Mouse (Mus musculus): ENCODE measurements around the gene Tnfrsf22.
"Not testable (repeated sequence)": the region's sequence is repeated elsewhere in the genome, so short reads cannot be mapped to it uniquely, and the experiment has no call there.

The Tnfrsf22 gene

DNA sequence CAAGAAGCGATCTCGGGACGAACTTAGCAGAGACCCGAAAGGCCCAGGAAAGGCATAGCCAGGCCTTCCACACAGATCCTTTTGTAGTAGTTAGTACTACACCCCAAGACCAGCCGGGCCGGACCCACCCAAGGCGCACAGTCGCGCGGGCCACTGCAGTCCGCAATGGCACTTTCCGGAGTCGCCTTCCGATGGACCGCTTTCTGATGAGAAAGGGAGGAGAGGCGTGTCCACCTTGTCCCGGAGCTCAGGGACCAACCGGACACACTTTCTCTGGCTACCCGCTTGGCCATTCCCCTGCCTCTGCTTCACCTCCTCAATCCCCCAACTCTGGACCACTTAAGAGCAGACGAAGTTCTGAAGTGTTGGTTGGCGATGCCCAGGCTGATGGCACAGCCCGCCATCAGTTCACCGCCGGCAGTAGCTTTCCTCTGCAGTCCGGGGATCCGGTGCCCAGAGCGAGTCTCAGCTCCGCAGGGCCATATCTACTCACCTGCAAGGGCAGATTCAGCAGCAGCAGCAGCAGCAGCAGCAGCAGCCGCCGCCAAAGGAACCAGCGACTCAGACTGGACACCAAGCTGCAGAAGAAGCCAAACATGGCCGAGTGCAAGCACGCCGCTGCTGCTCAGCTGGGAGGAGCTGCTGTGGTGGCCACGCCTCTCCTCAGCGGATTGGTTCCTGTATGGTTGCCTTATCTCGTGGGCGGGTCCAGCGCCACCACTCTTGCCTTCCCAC lies at the start of gene Tnfrsf22:
TSS of gene Tnfrsf22 (minus strand) at position 628 of the 735 bp plus-strand sequence.
- peak; percentile 92 for DNase-seq (ENCODE audit: low read depth, low spot score)

DNA sequence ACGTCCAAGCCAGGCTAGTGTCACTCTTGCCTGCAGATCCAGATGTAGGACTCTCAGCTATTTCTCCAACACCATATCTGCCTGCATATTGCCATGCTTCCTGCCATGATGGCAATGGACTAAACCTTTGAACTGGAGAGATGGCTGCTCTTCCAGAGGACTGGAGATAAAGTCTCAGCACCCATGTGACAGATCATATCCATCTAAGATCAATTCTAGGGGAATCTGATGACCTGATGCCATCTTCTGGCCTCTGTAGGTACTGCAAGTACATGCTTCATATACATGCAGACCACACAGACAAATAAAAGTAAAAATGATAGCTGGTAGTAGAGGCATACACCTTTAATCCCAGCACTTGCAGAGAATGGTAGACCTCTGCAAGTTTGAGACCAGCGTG lies 46.7 kb upstream of the Tnfrsf22 start:
- peak; percentile 68 for DNase-seq (ENCODE audit: low read depth, low spot score)

DNA sequence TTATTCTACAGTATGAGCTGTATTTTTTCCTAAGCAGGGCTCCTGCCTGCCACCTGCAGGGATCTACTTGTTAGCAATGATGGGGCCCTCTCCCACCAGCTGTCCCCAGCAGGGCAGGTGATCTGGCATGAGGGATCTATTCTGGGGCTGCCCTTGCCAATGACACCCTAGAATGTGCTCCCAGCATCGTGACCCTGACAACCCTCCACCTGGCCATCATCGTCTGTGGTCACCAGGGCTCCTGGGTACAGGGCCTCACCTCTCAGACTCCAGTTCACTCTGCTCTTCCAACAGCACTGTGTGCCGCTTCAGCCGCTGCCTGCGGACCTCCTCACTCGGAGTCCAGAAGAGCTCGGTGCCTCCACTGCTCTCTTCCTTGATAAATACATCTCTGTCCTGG lies 45.1 kb upstream of the Tnfrsf22 start:
- DNase-seq (ENCODE audit: low read depth, low spot score), result no peak

DNA sequence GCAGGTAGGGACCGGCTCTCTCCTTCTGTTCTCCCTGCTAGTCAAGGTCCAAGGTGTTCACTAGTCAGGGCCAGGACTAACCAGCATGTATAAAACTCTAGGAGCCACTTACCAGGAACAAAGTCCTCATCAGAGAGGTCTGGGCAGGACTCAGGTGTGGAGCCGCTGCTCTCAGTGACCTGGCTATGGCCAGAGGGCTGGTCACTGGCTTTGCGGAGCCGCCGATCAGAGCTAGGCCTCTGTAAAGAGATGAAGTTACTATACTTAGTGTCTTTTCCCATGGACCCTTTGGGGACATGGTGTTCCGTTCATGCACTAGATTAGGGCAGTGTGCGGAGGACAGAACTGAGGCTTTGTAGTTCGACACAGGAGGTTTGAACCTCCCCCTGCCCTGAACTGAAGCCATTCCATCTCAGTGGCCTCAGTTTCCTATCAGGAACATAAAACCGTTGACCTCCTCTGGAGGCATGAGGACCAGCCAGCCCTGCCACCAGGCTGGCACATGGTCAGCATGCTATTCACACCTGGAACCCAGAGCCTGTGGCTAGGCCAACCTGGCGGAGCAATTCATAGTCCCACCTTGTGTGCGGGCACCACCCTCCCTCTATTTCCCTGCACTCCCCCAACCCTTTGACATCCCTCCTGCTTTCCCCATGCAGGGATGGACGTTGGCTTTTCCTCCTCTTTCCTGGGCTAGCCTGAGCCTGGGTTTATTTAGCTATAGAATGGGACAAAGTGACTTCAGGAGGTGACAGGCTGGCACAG lies 43.5 kb upstream of the Tnfrsf22 start:
- DNase-seq (ENCODE audit: low read depth, low spot score), result no peak

DNA sequence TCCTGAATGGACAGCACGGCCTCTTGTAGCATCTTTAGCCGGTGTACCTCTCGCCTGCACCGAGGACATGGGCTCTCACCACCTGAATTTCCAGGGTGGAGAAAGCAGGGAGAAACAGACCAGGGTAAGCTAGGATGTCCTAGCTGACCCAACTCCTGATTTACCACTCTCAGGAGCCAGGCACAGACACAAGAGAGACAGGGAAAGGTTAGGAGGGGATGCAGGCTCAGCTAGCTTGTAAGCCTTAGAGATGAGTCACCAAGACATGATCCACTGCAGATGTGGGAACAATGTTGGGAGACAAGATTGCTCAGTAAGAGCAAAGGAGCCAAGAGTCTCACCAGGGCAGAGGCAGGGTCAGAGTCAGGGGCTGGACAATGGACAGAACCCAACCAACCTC lies 42.4 kb upstream of the Tnfrsf22 start:
- DNase-seq (ENCODE audit: low read depth, low spot score), result peak; percentile 67

DNA sequence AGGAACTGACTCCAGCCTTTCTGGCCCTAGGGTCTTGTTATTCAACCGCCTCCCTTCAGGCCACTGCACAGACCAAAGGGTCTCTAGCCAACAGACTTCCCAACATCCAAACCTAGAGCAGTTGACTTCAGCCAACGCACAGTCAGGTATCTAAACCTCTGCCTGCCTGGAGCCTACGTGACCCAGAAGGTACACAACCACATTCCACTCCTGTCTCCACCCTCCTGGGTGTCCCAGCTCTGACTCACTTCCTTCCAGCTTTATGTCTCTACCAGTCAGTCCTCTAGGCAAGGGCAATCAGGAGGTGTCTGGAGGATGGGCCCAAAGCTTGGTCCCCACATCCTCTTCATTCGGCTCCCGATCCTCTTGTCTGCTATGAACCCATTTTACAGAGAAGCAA lies 41.7 kb upstream of the Tnfrsf22 start:
- DNase-seq (ENCODE audit: low read depth, low spot score), result peak; percentile 52

DNA sequence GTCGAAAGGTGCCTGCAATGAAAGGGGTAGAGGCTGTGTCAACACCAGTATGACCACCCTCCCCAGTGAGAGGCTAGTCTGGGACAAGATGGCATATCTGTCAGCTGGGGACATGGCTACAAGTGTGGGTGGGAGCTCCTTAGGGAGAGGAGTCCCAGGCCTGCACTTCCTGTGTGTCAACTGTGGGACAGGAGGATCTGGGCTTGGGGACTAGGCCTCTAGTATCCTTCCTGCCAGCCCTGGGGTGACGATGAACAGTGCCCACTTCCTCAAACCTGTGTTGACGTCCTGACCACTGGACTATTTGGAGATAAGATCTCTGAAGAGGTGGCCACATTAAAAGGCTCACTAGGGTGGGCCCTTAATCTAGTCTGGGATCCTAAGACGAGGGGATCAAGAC lies 40.5 kb upstream of the Tnfrsf22 start:
- no peak for DNase-seq (ENCODE audit: low read depth, low spot score)

DNA sequence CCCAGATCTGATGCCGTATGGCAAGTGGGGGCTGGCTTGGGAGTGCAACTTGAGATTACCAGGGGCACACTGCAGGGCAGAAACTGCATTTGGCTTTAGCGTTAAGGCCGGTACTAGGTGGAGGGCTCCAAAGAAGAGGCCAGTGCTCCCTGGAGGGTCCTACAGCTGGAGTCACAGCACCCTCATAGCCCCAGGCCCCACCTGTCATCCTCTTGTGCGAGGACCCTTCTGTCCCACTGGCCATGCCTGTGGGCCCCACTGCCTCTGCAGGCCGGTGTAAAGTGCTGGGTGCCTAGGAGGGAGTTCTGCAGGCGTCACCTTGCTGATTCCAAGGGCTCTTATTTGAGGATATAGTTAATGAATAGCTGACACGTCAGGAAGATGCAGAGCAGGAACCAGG lies 40.0 kb upstream of the Tnfrsf22 start:
- no peak for DNase-seq (ENCODE audit: low read depth, low spot score)

DNA sequence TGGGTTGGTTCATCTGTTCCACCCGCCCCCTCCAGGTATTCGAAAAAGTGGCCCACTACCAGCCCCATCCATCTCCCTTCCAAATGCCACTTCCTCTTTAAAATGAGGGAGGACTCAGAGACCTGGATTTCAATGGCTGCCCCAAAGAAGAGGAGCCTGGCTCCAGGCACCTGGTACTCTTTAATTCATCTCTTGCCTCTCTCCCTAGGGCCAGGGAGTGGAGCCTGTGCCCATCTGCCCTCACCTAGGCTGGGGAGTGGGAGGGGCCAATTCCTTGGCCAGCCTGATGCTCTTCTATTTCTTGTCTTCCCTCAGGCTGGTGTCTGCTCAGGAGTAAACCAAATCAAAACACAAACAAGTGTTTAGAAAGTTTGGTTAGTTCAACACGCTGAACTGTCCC lies 37.2 kb upstream of the Tnfrsf22 start:
- DNase-seq (ENCODE audit: low read depth, low spot score), result not testable (repeated sequence)

DNA sequence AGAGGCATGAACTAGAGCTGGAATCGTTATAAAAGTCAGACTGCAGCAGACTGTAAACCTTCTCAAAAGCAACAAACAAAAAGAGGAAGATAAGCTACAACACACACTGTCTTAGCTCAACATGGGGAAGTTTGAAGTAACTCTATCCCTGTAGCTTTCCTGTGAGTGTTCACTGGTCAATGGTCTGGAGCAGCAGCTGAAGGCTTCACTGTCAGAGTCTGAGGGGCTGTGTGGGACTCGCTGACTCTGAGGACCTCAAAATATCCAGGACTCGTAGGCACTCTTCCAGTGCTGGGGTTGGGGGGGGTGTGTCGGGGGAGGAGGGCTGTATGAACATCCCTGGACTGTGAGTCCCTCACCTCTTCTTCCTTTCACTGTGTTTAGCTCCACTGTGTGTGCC lies 36.7 kb upstream of the Tnfrsf22 start:
- DNase-seq (ENCODE audit: low read depth, low spot score), result not testable (repeated sequence)

DNA sequence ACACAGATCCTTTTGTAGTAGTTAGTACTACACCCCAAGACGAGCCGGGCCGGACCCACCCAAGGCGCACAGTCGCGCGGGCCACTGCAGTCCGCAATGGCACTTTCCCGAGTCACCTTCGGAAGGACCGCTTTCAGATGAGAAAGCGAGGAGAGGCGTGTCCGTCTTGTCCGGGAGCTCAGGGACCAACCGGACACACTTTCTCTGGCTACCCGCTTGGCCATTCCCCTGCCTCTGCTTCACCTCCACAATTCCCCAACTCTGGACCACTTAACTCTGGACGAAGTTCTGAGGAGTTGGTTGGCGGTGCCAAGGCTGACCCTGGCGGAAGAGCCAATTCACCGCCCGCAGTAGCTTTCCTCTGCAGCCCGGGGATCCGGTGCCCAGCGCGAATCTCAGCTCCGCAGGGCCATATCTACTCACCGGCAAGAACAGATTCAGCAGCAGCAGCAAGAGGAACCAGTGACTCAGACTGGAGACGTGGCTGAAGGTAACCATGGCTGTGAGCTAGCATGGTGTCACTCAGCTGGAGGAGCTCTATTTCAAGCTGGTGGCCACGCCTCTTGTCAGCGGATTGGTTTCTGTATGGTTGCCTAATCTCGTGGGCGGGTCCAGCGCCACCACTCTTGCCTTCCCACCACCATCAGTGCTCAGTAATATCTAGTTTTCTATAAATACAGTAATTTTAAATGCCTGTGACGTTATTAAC lies 36.1 kb upstream of the Tnfrsf22 start, which contains the start of gene Tnfrsf23:
TSS of gene Tnfrsf23 (minus strand) at position 514 of the 709 bp plus-strand sequence.
- DNase-seq (ENCODE audit: low read depth, low spot score), result peak; percentile 98

DNA sequence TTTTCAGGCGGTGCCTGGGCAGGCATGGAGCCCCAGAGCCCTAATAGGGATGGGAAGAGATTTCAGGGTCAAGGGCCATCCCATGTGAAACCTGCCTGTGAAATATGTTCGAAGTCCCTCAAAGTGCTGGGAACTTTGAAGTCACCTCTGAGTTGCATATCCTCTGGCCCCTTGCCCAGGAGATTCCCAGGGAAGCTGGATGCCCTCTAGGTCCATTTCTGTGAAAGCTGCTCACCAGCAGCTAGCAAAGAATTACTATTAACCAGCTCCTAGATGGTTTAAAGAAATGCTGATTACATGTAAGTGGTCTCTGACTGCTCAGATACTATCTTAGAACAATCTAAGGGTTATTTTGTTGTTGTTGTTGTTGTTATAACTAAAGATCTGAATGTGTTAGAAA lies 35.1 kb upstream of the Tnfrsf22 start:
- not testable (repeated sequence) for DNase-seq (ENCODE audit: low read depth, low spot score)

DNA sequence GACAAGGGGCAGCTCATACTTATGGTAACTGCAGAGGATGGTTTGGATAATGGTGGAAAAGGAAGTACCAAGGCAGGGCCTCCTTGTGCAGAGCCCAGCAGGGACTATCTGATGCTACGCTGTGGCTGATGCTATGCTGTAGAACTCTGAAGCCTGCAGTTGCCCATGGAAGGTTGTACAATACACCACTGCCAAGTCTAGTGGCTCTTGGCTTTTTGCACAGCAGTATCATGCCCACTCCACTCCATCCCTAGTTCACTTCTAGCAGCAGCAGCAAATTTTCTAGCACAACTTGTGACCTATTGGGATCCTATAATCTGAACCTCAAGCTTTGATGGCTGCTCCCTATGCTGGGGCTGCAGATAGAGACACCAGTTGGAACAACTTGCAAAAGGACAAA lies 32.1 kb upstream of the Tnfrsf22 start:
- DNase-seq (ENCODE audit: low read depth, low spot score), result no peak

DNA sequence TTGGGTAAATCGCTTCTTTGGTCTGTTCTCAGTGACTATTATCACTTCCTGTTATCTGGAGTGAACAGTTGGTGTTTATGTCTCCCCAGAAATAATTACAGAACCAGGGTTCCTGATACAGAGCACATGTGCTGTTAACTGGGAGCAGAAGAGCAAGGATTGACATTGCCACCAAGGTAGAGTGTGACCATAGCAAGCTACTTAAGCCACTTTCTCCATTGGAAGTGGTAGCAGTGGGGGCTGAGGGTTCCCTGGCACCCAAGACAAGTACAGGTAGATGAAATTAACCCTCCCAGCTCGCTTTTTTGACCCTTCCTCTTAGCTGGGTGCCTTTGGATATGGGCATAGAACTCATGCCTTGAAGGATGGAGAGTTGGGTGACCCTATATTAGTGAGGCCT lies 31.4 kb upstream of the Tnfrsf22 start:
- DNase-seq (ENCODE audit: low read depth, low spot score), result not testable (repeated sequence)

DNA sequence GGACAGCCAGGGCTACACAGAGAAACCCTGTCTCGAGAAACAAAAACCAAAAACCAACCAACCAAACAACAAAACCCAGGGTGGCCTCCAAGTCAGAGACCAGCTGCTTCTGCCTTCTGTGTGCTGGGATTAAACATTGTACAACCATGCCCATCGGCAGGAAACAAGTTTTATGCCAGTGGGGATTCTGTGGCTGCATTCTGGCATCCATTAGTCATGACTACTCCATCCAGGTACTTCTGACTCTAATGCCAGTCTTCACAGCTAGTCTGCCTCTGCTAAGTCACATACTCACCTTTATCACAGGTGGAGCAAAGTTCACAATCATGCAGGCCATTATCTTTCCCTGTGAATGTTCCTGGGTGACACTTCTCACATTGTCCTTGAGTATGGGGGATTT lies 30.2 kb upstream of the Tnfrsf22 start:
- not testable (repeated sequence) for DNase-seq (ENCODE audit: low read depth, low spot score)

DNA sequence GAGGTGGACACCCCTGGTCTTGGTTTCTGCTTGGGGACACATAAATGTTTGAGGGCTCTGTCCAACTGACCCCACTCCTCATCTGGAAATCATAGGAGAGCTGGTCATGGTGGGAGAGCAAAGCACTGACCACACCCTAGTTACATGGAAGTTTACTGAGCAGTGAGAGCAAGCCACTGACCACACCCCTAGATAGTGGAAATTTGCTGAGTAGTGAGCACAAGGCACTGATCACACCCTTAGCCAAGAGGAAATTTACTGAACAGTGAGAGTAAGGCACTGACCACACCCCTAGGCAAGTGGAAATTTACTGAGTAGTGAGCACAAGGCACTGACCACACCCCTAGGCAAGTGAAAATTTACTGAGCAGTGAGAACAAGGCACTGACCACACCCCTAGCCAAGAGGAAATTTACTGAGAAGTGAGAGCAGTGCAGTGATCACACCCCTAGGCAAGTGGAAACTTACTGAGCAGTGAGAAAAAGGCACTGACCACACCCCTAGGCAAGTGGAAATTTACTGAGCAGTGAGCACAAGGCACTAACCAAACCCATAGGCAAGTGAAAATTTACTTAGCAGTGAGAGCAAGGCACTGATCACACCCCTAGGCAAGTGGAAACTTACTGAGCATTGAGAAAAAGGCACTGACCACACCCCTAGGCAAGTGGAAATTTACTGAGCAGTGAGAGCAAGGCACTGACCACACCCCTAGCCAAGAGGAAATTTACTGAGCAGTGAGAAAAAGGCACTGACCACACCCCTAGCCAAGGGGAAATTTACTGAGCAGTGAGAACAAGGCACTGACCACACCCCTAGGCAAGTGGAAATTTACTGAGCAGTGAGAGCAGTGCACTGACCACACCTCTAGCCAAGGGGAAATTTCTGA lies 17.2 kb upstream of the Tnfrsf22 start:
- DNase-seq (ENCODE audit: low read depth, low spot score), result peak; percentile 77

DNA sequence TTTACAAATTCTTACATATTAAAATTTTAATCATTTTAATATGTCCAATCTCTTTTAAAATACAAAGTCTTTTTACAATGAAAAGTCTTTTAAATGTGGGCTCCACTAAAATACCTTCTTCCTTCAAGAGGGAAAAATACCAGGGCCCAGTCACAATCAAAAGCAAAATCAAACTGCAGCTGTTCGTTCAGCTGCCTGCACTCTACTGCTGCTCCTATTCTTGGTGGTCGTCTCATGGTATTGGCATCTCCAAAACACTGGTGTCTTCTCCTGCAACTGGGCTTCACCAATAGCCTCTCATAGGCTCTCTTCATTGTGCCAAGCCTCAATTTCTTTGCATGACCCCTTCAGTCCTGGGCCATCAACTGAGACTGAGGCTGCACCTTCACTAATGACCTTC lies 14.0 kb upstream of the Tnfrsf22 start:
- DNase-seq (ENCODE audit: low read depth, low spot score), result no peak

DNA sequence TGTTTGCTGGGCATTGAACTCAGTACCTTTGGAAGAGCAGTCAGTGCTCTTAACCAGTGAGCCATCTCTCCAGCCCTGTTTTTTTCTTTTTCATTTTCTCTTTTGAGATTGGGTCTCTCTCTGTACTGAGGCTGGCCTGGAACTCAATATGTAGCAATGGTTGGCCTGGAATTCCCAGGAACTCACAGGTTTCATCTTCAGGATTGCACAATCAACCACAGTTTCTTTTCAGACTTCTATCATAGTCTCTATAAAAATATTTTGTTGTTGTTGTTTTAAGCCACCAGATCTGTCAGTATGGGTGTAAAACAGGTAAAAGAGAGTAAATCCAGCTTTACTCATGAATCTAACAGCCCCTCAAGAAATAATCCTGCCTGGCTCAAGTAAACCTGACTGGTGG lies 11.3 kb upstream of the Tnfrsf22 start:
- DNase-seq (ENCODE audit: low read depth, low spot score), result peak; percentile 34

DNA sequence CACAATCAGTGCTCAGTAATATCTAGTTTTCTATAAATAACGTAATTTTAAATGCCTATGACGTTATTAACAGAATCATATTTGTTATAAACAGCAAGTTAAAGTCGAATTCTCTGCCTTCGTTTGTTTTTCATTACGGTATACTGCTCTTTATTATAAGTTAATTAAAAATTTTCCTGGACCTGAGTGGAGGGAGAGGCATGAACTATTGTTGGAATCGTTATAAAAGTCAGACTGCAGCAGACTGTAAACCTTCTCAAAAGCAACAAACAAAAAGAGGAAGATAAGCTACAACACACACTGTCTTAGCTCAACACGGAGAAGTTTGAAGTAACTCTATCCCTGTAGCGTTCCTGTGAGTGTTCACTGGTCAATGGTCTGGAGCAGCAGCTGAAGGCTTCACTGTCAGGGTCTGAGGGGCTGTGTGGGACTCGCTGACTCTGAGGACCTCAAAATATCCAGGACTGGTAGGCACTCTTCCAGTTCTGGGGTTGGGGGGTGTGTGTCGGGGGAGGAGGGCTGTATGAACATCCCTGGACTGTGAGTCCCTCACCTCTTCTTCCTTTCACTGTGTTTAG lies 397 bp upstream of the Tnfrsf22 start:
- not testable (repeated sequence) for DNase-seq (ENCODE audit: low read depth, low spot score)

DNA sequence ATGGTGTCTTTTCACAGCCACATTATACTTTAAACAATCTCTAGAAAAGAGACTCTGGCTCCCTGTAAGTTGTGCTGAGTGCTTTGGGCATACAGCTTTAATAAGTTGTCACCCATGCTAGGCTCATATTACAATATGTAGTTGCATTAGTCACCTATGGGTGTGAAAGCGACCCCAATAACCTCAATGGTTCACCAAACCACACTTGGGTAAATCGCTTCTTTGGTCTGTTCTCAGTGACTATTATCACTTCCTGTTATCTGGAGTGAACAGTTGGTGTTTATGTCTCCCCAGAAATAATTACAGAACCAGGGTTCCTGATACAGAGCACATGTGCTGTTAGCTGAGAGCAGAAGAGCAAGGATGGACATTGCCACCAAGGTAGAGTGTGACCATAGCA lies 5.5 kb downstream of the Tnfrsf22 start:
- DNase-seq (ENCODE audit: low read depth, low spot score), result not testable (repeated sequence)

DNA sequence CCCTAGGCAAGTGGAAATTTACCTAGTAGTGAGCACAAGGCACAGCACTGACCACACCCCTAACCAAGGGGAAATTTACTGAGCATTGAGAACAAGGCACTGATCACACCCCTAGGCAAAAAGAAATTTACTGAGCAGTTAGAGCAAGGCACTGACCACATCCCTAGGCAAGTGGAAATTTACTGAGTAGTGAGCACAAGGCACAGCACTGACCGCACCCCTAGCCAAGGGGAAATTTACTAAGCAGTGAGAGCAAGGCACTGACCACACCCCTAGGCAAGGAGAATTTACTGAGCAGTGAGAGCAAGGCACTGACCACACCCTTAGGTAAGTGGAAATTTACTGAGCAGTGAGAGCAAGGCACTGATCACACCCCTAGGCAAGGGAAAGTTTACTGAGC lies 12.8 kb downstream of the Tnfrsf22 start:
- peak; percentile 70 for DNase-seq (ENCODE audit: low read depth, low spot score)

Measured in 3T3-L1 (cell line).